Mouse (Mus musculus): ENCODE measurements around the gene Supt5. TPM values are rescaled to one million over a fixed set of nuclear protein-coding genes. Genes with fewer than 3 reads are reported as not detected.

Gene Supt5
- polyA plus RNA-seq, 1 experiment from 2014 or later, result 47.9 TPM

- Histone ChIP-seq H3K4me2 (ENCODE audit: low read length) (peak overlapping the region; percentile 52), H3K9me3 (ENCODE audit: control insufficient read depth, low read length) (no peaks in the 10 kb centered on the region), H3K9ac (ENCODE audit: low read length) (peak overlapping the region; percentile 62), H3K27ac (replicated peaks in 1 of 2; ENCODE audit: control insufficient read depth in 1 of 2, insufficient read depth in 1 of 2, low read depth in 2 of 2, low read length in 2 of 2) (peak overlapping the region; percentile 90 to 94), H3K36me3 (ENCODE audit: control insufficient read depth, insufficient read depth, low read length) (peaks cover 66% of the 10 kb centered on the region), H3K27me3 (ENCODE audit: control insufficient read depth, insufficient read depth, low read length) (no peaks in the 10 kb centered on the region), H3K4me3 (ENCODE audit: control insufficient read depth in 1 of 2, insufficient read depth in 1 of 2, low read depth in 1 of 2, low read length in 2 of 2) (no peak overlapping the region), H3K4me1 (ENCODE audit: control insufficient read depth in 2 of 2, insufficient read depth in 2 of 2, low read length in 2 of 2) (peaks cover 21 to 33% of the 10 kb centered on the region in 2 experiments)
- peak; percentile 40 for ATAC-seq (ENCODE audit: insufficient number of reproducible peaks, insufficient read depth, low FRiP score, low read depth)
- WGBS, result 3% methylated on average over 5 of the region's 5 CpGs
Measured at GRCm38 (mm10) chr7:28356981-28357380, 18.4 kb upstream of the Supt5 start.

GRCm38 (mm10) chr7:28355221-28355620, 16.7 kb upstream of the Supt5 start:
- H3K36me3 ChIP-seq (ENCODE audit: control insufficient read depth, insufficient read depth, low read length), result peaks cover 54% of the 10 kb centered on the region
- no peak overlapping the region for H3K9ac ChIP-seq (ENCODE audit: low read length)
- 86% methylated on average over 3 of the region's 3 CpGs for WGBS
- H3K27ac ChIP-seq (replicated peaks in 1 of 2; ENCODE audit: control insufficient read depth in 1 of 2, insufficient read depth in 1 of 2, low read depth in 2 of 2, low read length in 2 of 2), result no peak overlapping the region
- H3K4me3 ChIP-seq (ENCODE audit: control insufficient read depth in 1 of 2, insufficient read depth in 1 of 2, low read depth in 1 of 2, low read length in 2 of 2), result no peak overlapping the region
- no peak overlapping the region for H3K4me2 ChIP-seq (ENCODE audit: low read length)
- no peak for ATAC-seq (ENCODE audit: insufficient number of reproducible peaks, insufficient read depth, low FRiP score, low read depth)
- no peaks in the 10 kb centered on the region for H3K27me3 ChIP-seq (ENCODE audit: control insufficient read depth, insufficient read depth, low read length)
- peaks cover 24 to 41% of the 10 kb centered on the region in 2 experiments for H3K4me1 ChIP-seq (ENCODE audit: control insufficient read depth in 2 of 2, insufficient read depth in 2 of 2, low read length in 2 of 2)
- H3K9me3 ChIP-seq (ENCODE audit: control insufficient read depth, low read length), result no peaks in the 10 kb centered on the region

- Histone ChIP-seq H3K9me3 (ENCODE audit: control insufficient read depth, low read length) (no peaks in the 10 kb centered on the region), H3K4me2 (ENCODE audit: low read length) (no peak overlapping the region), H3K9ac (ENCODE audit: low read length) (no peak overlapping the region), H3K36me3 (ENCODE audit: control insufficient read depth, insufficient read depth, low read length) (peaks cover 48% of the 10 kb centered on the region), H3K27ac (replicated peaks in 1 of 2; ENCODE audit: control insufficient read depth in 1 of 2, insufficient read depth in 1 of 2, low read depth in 2 of 2, low read length in 2 of 2) (no peak overlapping the region), H3K27me3 (ENCODE audit: control insufficient read depth, insufficient read depth, low read length) (no peaks in the 10 kb centered on the region), H3K4me1 (ENCODE audit: control insufficient read depth in 2 of 2, insufficient read depth in 2 of 2, low read length in 2 of 2) (peaks cover 30 to 44% of the 10 kb centered on the region in 2 experiments), H3K4me3 (ENCODE audit: control insufficient read depth in 1 of 2, insufficient read depth in 1 of 2, low read depth in 1 of 2, low read length in 2 of 2) (no peak overlapping the region)
- 82% methylated on average over 3 of the region's 3 CpGs for WGBS
- ATAC-seq (ENCODE audit: insufficient number of reproducible peaks, insufficient read depth, low FRiP score, low read depth), result no peak
Measured at GRCm38 (mm10) chr7:28354596-28354995, 16.1 kb upstream of the Supt5 start.

GRCm38 (mm10) chr7:28354113-28354581, 15.6 kb upstream of the Supt5 start:
- Histone ChIP-seq H3K27ac (replicated peaks in 1 of 2; ENCODE audit: control insufficient read depth in 1 of 2, insufficient read depth in 1 of 2, low read depth in 2 of 2, low read length in 2 of 2) (no peak overlapping the region), H3K4me1 (ENCODE audit: control insufficient read depth in 2 of 2, insufficient read depth in 2 of 2, low read length in 2 of 2) (peaks cover 30 to 47% of the 10 kb centered on the region in 2 experiments), H3K9me3 (ENCODE audit: control insufficient read depth, low read length) (no peaks in the 10 kb centered on the region), H3K4me2 (ENCODE audit: low read length) (no peak overlapping the region), H3K27me3 (ENCODE audit: control insufficient read depth, insufficient read depth, low read length) (no peaks in the 10 kb centered on the region), H3K9ac (ENCODE audit: low read length) (no peak overlapping the region), H3K4me3 (ENCODE audit: control insufficient read depth in 1 of 2, insufficient read depth in 1 of 2, low read depth in 1 of 2, low read length in 2 of 2) (no peak overlapping the region), H3K36me3 (ENCODE audit: control insufficient read depth, insufficient read depth, low read length) (peaks cover 43% of the 10 kb centered on the region)
- 81% methylated on average over 3 of the region's 3 CpGs for WGBS
- no peak for ATAC-seq (ENCODE audit: insufficient number of reproducible peaks, insufficient read depth, low FRiP score, low read depth)

- Histone ChIP-seq H3K4me1 (ENCODE audit: control insufficient read depth in 2 of 2, insufficient read depth in 2 of 2, low read length in 2 of 2) (peaks cover 27 to 39% of the 10 kb centered on the region in 2 experiments), H3K4me3 (ENCODE audit: control insufficient read depth in 1 of 2, insufficient read depth in 1 of 2, low read depth in 1 of 2, low read length in 2 of 2) (no peak overlapping the region), H3K27me3 (ENCODE audit: control insufficient read depth, insufficient read depth, low read length) (no peaks in the 10 kb centered on the region), H3K36me3 (ENCODE audit: control insufficient read depth, insufficient read depth, low read length) (peaks cover 38% of the 10 kb centered on the region), H3K9ac (ENCODE audit: low read length) (no peak overlapping the region), H3K4me2 (ENCODE audit: low read length) (no peak overlapping the region), H3K27ac (replicated peaks in 1 of 2; ENCODE audit: control insufficient read depth in 1 of 2, insufficient read depth in 1 of 2, low read depth in 2 of 2, low read length in 2 of 2) (no peak overlapping the region), H3K9me3 (ENCODE audit: control insufficient read depth, low read length) (no peaks in the 10 kb centered on the region)
- WGBS, result 93% methylated on average over 2 of the region's 2 CpGs
- no peak for ATAC-seq (ENCODE audit: insufficient number of reproducible peaks, insufficient read depth, low FRiP score, low read depth)
Measured at GRCm38 (mm10) chr7:28353267-28353666, 14.7 kb upstream of the Supt5 start.

- peak overlapping the region; percentile 99 for H3K9ac ChIP-seq (ENCODE audit: low read length)
- WGBS, result 32% methylated on average over 4 of the region's 4 CpGs
- no peaks in the 10 kb centered on the region for H3K9me3 ChIP-seq (ENCODE audit: control insufficient read depth, low read length)
- H3K27me3 ChIP-seq (ENCODE audit: control insufficient read depth, insufficient read depth, low read length), result no peaks in the 10 kb centered on the region
- H3K27ac ChIP-seq (replicated peaks in 1 of 2; ENCODE audit: control insufficient read depth in 1 of 2, insufficient read depth in 1 of 2, low read depth in 2 of 2, low read length in 2 of 2), result peak overlapping the region in 1 of 2 experiments; percentile 92; a peak in 2 of 4 replicates
- peaks cover 38% of the 10 kb centered on the region for H3K36me3 ChIP-seq (ENCODE audit: control insufficient read depth, insufficient read depth, low read length)
- H3K4me3 ChIP-seq (ENCODE audit: control insufficient read depth in 1 of 2, insufficient read depth in 1 of 2, low read depth in 1 of 2, low read length in 2 of 2), result peak overlapping the region; percentile 90 to 98; a peak in 3 of 4 replicates
- H3K4me1 ChIP-seq (ENCODE audit: control insufficient read depth in 2 of 2, insufficient read depth in 2 of 2, low read length in 2 of 2), result peaks cover 14 to 24% of the 10 kb centered on the region in 2 experiments
- H3K4me2 ChIP-seq (ENCODE audit: low read length), result peak overlapping the region; percentile 96
- no peak for ATAC-seq (ENCODE audit: insufficient number of reproducible peaks, insufficient read depth, low FRiP score, low read depth)
Measured at GRCm38 (mm10) chr7:28351676-28352191, 13.2 kb upstream of the Supt5 start.

- WGBS, result under 1% methylated on average over 46 of the region's 50 CpGs
- Histone ChIP-seq H3K27me3 (ENCODE audit: control insufficient read depth, insufficient read depth, low read length) (no peaks in the 10 kb centered on the region), H3K4me2 (ENCODE audit: low read length) (peak within 1 kb of the TSS; percentile 96), H3K9me3 (ENCODE audit: control insufficient read depth, low read length) (no peaks in the 10 kb centered on the region), H3K4me1 (ENCODE audit: control insufficient read depth in 2 of 2, insufficient read depth in 2 of 2, low read length in 2 of 2) (peaks cover 11 to 18% of the 10 kb centered on the region in 2 experiments), H3K9ac (ENCODE audit: low read length) (peak within 1 kb of the TSS; percentile 99), H3K36me3 (ENCODE audit: control insufficient read depth, insufficient read depth, low read length) (peaks cover 37% of the 10 kb centered on the region), H3K27ac (replicated peaks in 1 of 2; ENCODE audit: control insufficient read depth in 1 of 2, insufficient read depth in 1 of 2, low read depth in 2 of 2, low read length in 2 of 2) (peak within 1 kb of the TSS; percentile 92 to 96), H3K4me3 (ENCODE audit: control insufficient read depth in 1 of 2, insufficient read depth in 1 of 2, low read depth in 1 of 2, low read length in 2 of 2) (peak within 1 kb of the TSS; percentile 90 to 98)
- peak; percentile 93 for ATAC-seq (ENCODE audit: insufficient number of reproducible peaks, insufficient read depth, low FRiP score, low read depth)
Measured at GRCm38 (mm10) chr7:28350155-28350883, 11.8 kb upstream of the Supt5 start, which contains the start of gene Rps16. Gene Rps16, plus strand, starts transcription at chr7:28350652.

Measured in heart, embryonic 14.5 days (tissue).